8 mouse cellular contexts compared by ENCODE assay signal in the genomic region with DNA sequence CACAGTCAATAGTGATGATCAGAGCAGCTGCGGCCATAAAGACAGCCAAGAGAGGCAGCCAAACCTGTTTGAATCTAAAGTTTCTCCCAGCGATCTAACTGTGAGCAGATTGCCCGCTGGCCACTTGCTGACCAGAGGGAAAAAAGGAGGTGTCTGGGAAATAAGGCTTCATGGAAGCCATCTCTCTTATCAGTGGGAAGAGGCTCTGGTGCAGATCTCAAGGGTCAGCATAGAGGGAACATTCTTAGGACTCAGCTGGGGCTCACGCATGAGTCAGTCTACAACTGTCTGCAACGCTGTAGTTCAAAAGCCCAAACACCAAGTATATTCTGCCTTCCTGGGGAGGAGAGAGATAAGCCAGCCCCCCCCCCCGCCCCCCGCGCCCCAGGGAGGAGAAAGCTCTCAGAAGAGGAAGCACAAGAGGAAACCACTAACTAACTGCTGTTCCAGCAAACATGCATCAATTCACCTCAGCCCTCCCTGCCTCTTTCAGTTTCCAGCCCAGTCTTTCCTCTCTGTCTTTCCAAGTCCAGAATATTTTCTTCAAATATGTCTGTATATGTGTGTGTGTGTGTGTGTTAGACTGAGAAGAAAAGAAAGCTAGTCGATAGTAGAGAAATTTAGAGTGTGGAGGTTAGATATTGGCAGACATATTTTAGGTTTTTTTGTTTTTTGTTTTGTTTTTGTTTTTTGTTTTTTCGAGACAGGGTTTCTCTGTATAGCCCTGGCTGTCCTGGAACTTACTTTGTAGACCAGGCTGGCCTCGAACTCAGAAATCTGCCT. TPM values are rescaled to one million over a fixed set of nuclear protein-coding genes. Genes with fewer than 3 reads are reported as not detected.
DNase-seq lines count a peak whose midpoint lies in the region; ATAC-seq and TF ChIP-seq lines count a peak whose summit lies in the region.

No protein-coding gene starts in this region.

- WGBS in neural tube, embryonic 11.5 days, result 35% methylated on average over 11 of the region's 11 CpGs
- 35% methylated on average over 10 of the region's 11 CpGs for WGBS in embryonic facial prominence, embryonic 14.5 days
- WGBS in kidney, adult 2 months, result 20% methylated on average over 11 of the region's 11 CpGs

- TF ChIP-seq POLR2A in kidney, adult 2 months (IDR thresholded peaks at IDR 0.05; ENCODE audit: low read depth, low read length), result no peak

- peak overlapping the region; percentile 5; the same call in 1 of the 2 replicates for H3K27ac ChIP-seq in neural tube, embryonic 11.5 days (ENCODE audit: low read depth, low read length)
- H3K27ac ChIP-seq in embryonic facial prominence, embryonic 14.5 days (replicated peaks; ENCODE audit: low read depth, low read length), result peak overlapping the region; percentile 96
- H3K27ac ChIP-seq in kidney, adult 2 months (ENCODE audit: insufficient read depth, low read depth, low read length), result peak overlapping the region; percentile 94

- TF ChIP-seq CTCF in kidney, adult 2 months (conservative IDR thresholded peaks at IDR 0.05; ENCODE audit: insufficient read depth, insufficient read length, low read depth, low read length), result no peak

- no peaks in the 10 kb centered on the region for H3K9me3 ChIP-seq in neural tube, embryonic 11.5 days (ENCODE audit: control insufficient read depth, low read length)
- no peaks in the 10 kb centered on the region for H3K9me3 ChIP-seq in embryonic facial prominence, embryonic 14.5 days (ENCODE audit: control insufficient read depth, low read length)

- no peak for DNase-seq in neural tube, embryonic 11.5 days (ENCODE audit: low spot score)
- no peak for DNase-seq in neural tube, embryonic 10.5 days (ENCODE audit: extremely low spot score, low spot score)
- DNase-seq in embryonic facial prominence, embryonic 14.5 days (ENCODE audit: low spot score), result no peak
- DNase-seq in kidney, adult 2 months, result peak; percentile 61
- no peak for DNase-seq in adrenal gland, postnatal 10 days
- DNase-seq in ovary, adult 18-20 months (ENCODE audit: low spot score), result no peak
- DNase-seq in left cerebral cortex, adult 18-20 months (ENCODE audit: low spot score in 2 of 2), result no peak

- H3K27me3 ChIP-seq in neural tube, embryonic 11.5 days (ENCODE audit: control insufficient read depth, insufficient read depth, low read length), result no peaks in the 10 kb centered on the region
- H3K27me3 ChIP-seq in embryonic facial prominence, embryonic 14.5 days (replicated peaks; ENCODE audit: control insufficient read depth, insufficient read depth, low read length), result no peaks in the 10 kb centered on the region
- H3K27me3 ChIP-seq in kidney, adult 2 months (replicated peaks; ENCODE audit: control insufficient read depth, insufficient read depth, low read length), result no peaks in the 10 kb centered on the region

- ATAC-seq in neural tube, embryonic 11.5 days (ENCODE audit: insufficient read depth, low FRiP score, low TSS enrichment), result no peak
- no peak for ATAC-seq in embryonic facial prominence, embryonic 14.5 days (ENCODE audit: low read depth)
- peak; percentile 3; the same call in 1 of the 2 replicates for ATAC-seq in megakaryocyte progenitor cell, adult 5-6 weeks (replicated peaks; ENCODE audit: poor library complexity)

- H3K4me2 ChIP-seq in neural tube, embryonic 11.5 days (ENCODE audit: low read depth), result no peak overlapping the region
- 0 out of 2 replicates have a peak overlapping the region, but pooled peaks have one; percentile 2 for H3K4me2 ChIP-seq in embryonic facial prominence, embryonic 14.5 days (ENCODE audit: low read depth, low read length)

- no peak overlapping the region; the same call in 1 of the 2 replicates for H3K9ac ChIP-seq in neural tube, embryonic 11.5 days (ENCODE audit: low read length)
- no peak overlapping the region for H3K9ac ChIP-seq in embryonic facial prominence, embryonic 14.5 days (ENCODE audit: low read depth, low read length)

- peaks cover 6% of the 10 kb centered on the region for H3K36me3 ChIP-seq in neural tube, embryonic 11.5 days (ENCODE audit: control insufficient read depth, insufficient read depth, low read length)
- peaks cover 14% of the 10 kb centered on the region for H3K36me3 ChIP-seq in embryonic facial prominence, embryonic 14.5 days (ENCODE audit: control insufficient read depth, insufficient read depth, low read length)
- H3K36me3 ChIP-seq in kidney, adult 2 months (ENCODE audit: control insufficient read depth, insufficient read depth, low read length), result no peaks in the 10 kb centered on the region; the same call in 1 of the 2 replicates

- H3K4me1 ChIP-seq in neural tube, embryonic 11.5 days (ENCODE audit: control insufficient read depth, insufficient read depth, low read length), result peaks cover 22% of the 10 kb centered on the region
- peaks cover 50% of the 10 kb centered on the region for H3K4me1 ChIP-seq in embryonic facial prominence, embryonic 14.5 days (ENCODE audit: control insufficient read depth, insufficient read depth, low read length)
- peaks cover 15% of the 10 kb centered on the region for H3K4me1 ChIP-seq in kidney, adult 2 months (ENCODE audit: control insufficient read depth, insufficient read depth, low read length)

- no peak overlapping the region for H3K4me3 ChIP-seq in neural tube, embryonic 11.5 days (ENCODE audit: low read depth, low read length)
- no peak overlapping the region for H3K4me3 ChIP-seq in embryonic facial prominence, embryonic 14.5 days (ENCODE audit: low read depth, low read length)
- peak overlapping the region; percentile 6; the same call in 1 of the 2 replicates for H3K4me3 ChIP-seq in kidney, adult 2 months (ENCODE audit: insufficient read depth, low read depth, low read length)

RNA-seq across cellular contexts. Expression of a gene that starts 1.4 kb away (rescaled TPM):
- 82.8 and 89.7 TPM in 2 replicates for polyA plus RNA-seq in neural tube, embryonic 11.5 days (2014; fragmentation: Nextera tagmentation; extraction: Ambion mirVana)
- 90.9 and 96.9 TPM in 2 replicates for polyA plus RNA-seq in embryonic facial prominence, embryonic 14.5 days (2014; fragmentation: Nextera tagmentation; extraction: Ambion mirVana)
- polyA plus RNA-seq in kidney, adult 2 months (2012; rRNA removed), result 105 and 117 TPM in 2 replicates
- total RNA-seq in megakaryocyte progenitor cell, adult 5-6 weeks (2015), result 209 and 248 TPM in 2 replicates
- 225 and 254 TPM in 2 replicates for total RNA-seq in megakaryocyte progenitor cell, adult 5-6 weeks (2017)
- 100 to 1,000 TPM in 1 of 2 experiments, 10 to 100 TPM in 1; 95.6 to 105 TPM for total RNA-seq in adrenal gland, postnatal 10 days (2021)
- total RNA-seq in left cerebral cortex, adult 18-20 months (2021), result 10 to 100 TPM in 1 of 2 experiments, 1 to 10 TPM in 1; 9.1 to 10.2 TPM

RNA-seq across cellular contexts. Expression of a gene that starts 1.8 kb away (rescaled TPM):
- 4.1 and 6.2 TPM in 2 replicates for polyA plus RNA-seq in neural tube, embryonic 11.5 days (2014; fragmentation: Nextera tagmentation; extraction: Ambion mirVana)
- polyA plus RNA-seq in embryonic facial prominence, embryonic 14.5 days (2014; fragmentation: Nextera tagmentation; extraction: Ambion mirVana), result 2.5 and 3.4 TPM in 2 replicates
- polyA plus RNA-seq in kidney, adult 2 months (2012; rRNA removed), result 1.6 and 2.4 TPM in 2 replicates
- 4.2 and 5.7 TPM in 2 replicates for total RNA-seq in megakaryocyte progenitor cell, adult 5-6 weeks (2015)
- total RNA-seq in megakaryocyte progenitor cell, adult 5-6 weeks (2017), result 2.4 and 3.5 TPM in 2 replicates
- total RNA-seq in adrenal gland, postnatal 10 days (2021), result 1 to 10 TPM; 2.3 to 5.0 TPM
- total RNA-seq in left cerebral cortex, adult 18-20 months (2021), result under 1 TPM; 0.65 to 0.68 TPM

RNA-seq across cellular contexts. Expression of a gene that starts 10.5 kb away (rescaled TPM):
- 638 and 659 TPM in 2 replicates for polyA plus RNA-seq in neural tube, embryonic 11.5 days (2014; fragmentation: Nextera tagmentation; extraction: Ambion mirVana)
- polyA plus RNA-seq in embryonic facial prominence, embryonic 14.5 days (2014; fragmentation: Nextera tagmentation; extraction: Ambion mirVana), result 291 and 341 TPM in 2 replicates
- polyA plus RNA-seq in kidney, adult 2 months (2012; rRNA removed), result 37.7 and 41.0 TPM in 2 replicates
- total RNA-seq in megakaryocyte progenitor cell, adult 5-6 weeks (2015), result 1.8 and 2.6 TPM in 2 replicates
- total RNA-seq in megakaryocyte progenitor cell, adult 5-6 weeks (2017), result 1.9 and 3.5 TPM in 2 replicates
- total RNA-seq in adrenal gland, postnatal 10 days (2021), result 10 to 100 TPM; 35.2 to 51.7 TPM
- total RNA-seq in left cerebral cortex, adult 18-20 months (2021), result 10 to 100 TPM in 1 of 2 experiments, 1 to 10 TPM in 1; 9.9 to 11.6 TPM

RNA-seq across cellular contexts. Expression of a gene that starts 16.8 kb away (rescaled TPM):
- polyA plus RNA-seq in neural tube, embryonic 11.5 days (2014; fragmentation: Nextera tagmentation; extraction: Ambion mirVana), result 0.43 TPM in 1 of 2 replicates, not detected in the other
- 9.5 and 21.2 TPM in 2 replicates for polyA plus RNA-seq in embryonic facial prominence, embryonic 14.5 days (2014; fragmentation: Nextera tagmentation; extraction: Ambion mirVana)
- 0.13 and 0.16 TPM in 2 replicates for polyA plus RNA-seq in kidney, adult 2 months (2012; rRNA removed)
- total RNA-seq in megakaryocyte progenitor cell, adult 5-6 weeks (2015), result not detected in 2 replicates
- total RNA-seq in megakaryocyte progenitor cell, adult 5-6 weeks (2017), result not detected in 2 replicates
- not detected for total RNA-seq in adrenal gland, postnatal 10 days (2021)
- total RNA-seq in left cerebral cortex, adult 18-20 months (2021), result not detected

RNA-seq across cellular contexts. Expression of a gene that starts 17.6 kb away (rescaled TPM):
- polyA plus RNA-seq in neural tube, embryonic 11.5 days (2014; fragmentation: Nextera tagmentation; extraction: Ambion mirVana), result 1.5 and 2.0 TPM in 2 replicates
- polyA plus RNA-seq in embryonic facial prominence, embryonic 14.5 days (2014; fragmentation: Nextera tagmentation; extraction: Ambion mirVana), result 0.55 and 0.96 TPM in 2 replicates
- 0.46 and 0.66 TPM in 2 replicates for polyA plus RNA-seq in kidney, adult 2 months (2012; rRNA removed)
- not detected in 2 replicates for total RNA-seq in megakaryocyte progenitor cell, adult 5-6 weeks (2015)
- not detected in 2 replicates for total RNA-seq in megakaryocyte progenitor cell, adult 5-6 weeks (2017)
- total RNA-seq in adrenal gland, postnatal 10 days (2021), result under 1 TPM; 0.24 to 0.30 TPM
- total RNA-seq in left cerebral cortex, adult 18-20 months (2021), result not detected

Comparison
In these comparisons a context has a peak if more than half of its experiments do, and no peak if none do; other contexts are left out.
1. H3K27ac ChIP-seq: peak in every context shown above with its lines; median percentile 96 in embryonic facial prominence, embryonic 14.5 days; 94 in kidney, adult 2 months; 5 in neural tube, embryonic 11.5 days.
2. RNA of a gene that starts 1.4 kb away (total RNA-seq): 209 to 254 TPM in megakaryocyte progenitor cell, adult 5-6 weeks and 95.6 to 105 TPM in adrenal gland, postnatal 10 days; 9.1 to 10.2 TPM in left cerebral cortex, adult 18-20 months; every median in the first group is over 4 times any median in the second.